Mouse (Mus musculus): ENCODE data around the gene Serp2. TPM values are rescaled to one million over a fixed set of nuclear protein-coding genes. Genes with fewer than 3 reads are reported as not detected.
A peak's percentile ranks its signal among the peaks of the same experiment; 100 is the strongest.

Gene Serp2
- total RNA-seq, 2 experiments from 2014 or later, result not detected

DNA sequence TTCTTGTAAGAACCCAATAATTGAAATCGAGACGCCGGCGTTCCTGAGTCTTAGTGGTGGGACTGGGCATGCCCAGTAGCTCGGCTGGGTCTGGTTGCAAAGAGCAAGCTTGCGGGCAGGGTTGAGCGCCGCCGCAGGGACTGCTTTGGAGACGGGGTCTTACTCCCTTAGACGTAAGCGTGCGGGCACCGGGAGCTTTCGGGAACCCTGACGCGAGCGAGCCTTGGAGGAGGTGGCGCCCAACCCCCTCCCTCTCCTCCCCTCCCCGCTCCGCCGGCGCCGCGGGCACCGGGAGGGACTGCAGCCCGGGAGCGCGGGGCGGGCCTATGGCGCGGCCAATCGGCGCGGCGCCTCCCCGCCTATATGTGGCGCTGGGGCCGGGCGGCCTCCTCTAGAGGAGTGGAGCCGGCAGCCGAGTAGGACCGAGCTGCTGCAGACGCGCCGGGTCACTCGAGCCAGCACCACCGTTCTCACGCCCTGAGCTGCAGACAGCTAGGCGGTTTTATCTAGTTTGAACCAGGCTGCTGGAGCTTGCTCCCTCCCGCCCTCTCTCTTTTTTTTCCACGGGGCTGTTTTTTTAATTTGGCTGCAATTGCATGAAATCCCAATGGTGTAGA lies 52.5 kb downstream of the Serp2 start:
- peak; percentile 86 for ATAC-seq (replicated peaks; ENCODE audit: low FRiP score, poor library complexity, severe bottlenecking)

DNA sequence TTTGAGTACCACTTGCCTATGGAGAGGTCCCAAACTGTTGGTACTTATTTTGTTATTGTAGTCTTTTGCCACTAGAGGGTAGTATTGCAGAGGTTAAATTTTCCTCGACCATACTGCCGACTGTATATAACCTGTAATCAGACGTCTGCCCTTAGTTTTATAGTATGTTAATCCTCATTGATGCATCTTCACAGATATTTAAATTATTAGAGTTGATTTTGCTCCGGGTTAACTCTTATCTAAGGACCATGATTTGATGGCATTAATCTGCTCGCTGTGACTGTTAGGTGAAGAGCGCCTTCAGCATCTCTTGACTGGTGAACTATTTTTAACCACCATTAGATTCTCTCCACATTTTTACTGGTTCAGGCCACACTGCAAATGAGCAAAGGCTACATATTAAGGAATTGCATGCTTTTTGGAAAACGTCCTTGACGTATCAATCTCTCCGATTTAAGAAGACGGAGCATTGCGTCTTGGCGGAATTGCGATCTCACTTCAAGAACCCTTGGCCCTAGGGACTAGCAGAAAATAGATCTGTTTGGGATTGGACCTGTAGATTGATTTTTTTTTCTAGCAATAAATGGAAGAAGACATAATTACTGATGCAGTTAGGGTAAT lies 53.3 kb downstream of the Serp2 start:
- ATAC-seq (replicated peaks; ENCODE audit: low FRiP score, poor library complexity, severe bottlenecking), result peak; percentile 54

DNA sequence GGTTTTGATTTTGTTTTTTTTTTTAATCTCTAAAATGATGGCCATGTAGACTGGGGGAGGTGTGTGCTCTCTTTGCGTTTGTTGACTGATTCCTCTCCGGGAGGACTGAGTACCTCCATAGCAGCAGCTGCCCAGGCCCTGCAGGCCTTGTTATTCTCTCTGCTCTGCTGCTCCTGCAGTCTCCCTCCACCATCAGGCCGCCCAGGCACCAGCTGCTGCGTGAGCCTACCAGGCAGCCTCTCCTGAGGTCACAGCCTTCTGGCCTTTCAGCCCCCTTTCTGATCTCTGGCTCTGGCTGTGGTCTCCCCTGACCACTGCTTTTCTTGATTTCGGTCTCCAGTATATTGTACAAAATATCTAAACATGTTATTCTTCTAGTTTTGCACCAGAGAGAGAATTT lies 56.7 kb downstream of the Serp2 start:
- no peak for ATAC-seq (replicated peaks; ENCODE audit: low FRiP score, poor library complexity, severe bottlenecking)

DNA sequence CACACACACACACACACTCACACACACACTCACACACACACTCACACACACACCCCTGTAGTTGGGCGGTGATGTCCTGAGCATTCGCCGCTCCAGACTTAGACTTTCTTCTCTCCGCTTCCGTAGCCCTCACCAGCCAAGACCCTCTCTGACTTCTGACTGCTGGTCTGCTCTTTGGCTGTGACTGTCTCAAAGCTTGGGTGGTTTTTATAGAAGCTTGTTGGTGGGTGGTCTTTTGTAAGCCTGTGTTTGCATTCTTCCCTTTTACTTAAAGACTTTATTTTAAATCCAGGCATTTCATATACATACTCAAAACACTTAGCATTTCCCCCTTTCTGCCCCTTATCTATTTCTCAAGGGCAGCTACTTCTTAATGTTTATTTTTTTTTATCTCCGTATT lies 57.2 kb downstream of the Serp2 start:
- ATAC-seq (replicated peaks; ENCODE audit: low FRiP score, poor library complexity, severe bottlenecking), result no peak

DNA sequence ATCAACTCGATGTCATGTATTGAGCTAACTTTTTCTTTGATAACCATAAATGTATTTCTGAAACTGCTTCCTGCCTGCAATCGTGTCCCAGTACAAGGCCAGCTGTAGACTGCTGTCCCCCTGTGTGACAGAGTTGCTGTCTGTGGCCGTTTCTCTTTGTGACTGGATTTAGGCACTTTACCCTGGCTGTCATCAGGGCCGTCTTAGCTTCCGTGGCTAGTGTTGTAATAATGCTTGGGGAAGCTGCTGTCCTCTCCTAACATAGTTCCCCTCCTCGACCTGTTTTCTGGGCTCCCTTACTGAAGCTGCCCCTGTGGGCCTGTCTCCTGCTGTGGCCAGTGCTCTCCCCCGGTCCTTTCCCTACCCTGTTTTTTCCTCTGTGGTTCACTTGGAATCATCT lies 58.5 kb downstream of the Serp2 start:
- no peak for ATAC-seq (replicated peaks; ENCODE audit: low FRiP score, poor library complexity, severe bottlenecking)

DNA sequence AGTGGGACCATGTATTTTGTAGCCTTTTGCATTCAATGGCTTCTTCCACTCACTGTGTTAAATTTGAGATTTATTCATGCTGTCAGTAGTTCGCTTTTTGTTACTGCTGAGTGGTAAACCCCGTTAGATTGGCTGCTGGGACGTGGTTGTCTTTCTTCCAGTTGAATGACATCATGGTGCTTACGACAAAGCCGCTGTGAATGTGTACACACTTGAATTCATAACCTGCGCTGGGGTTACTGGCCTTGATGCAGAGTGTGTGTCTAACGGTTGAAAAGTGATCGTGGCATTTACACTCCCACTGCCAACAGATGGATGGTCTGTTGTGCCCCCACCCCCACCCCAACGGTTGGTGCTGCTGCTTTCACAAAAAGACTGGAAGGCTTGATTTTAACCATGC lies 59.5 kb downstream of the Serp2 start:
- no peak for ATAC-seq (replicated peaks; ENCODE audit: low FRiP score, poor library complexity, severe bottlenecking)

DNA sequence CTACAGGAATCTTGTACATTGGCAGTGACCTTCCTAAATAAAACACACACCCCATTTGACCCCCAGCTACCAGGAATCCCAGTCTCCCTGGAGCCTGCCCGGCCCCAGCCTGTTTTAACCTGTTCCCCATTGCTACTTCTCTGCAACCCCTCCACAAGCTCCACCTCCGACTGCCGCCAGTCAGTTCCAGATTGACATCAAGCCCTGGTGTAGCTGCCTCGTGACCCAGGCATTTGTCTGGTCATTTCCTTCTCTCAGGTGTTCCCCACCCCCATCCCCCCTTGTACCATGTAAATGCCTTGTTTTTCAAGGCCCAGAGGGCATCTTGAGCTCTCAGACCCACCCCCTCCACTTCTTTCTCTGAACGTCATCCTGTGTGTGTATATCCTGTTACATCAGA lies 61.7 kb downstream of the Serp2 start:
- no peak for ATAC-seq (replicated peaks; ENCODE audit: low FRiP score, poor library complexity, severe bottlenecking)

DNA sequence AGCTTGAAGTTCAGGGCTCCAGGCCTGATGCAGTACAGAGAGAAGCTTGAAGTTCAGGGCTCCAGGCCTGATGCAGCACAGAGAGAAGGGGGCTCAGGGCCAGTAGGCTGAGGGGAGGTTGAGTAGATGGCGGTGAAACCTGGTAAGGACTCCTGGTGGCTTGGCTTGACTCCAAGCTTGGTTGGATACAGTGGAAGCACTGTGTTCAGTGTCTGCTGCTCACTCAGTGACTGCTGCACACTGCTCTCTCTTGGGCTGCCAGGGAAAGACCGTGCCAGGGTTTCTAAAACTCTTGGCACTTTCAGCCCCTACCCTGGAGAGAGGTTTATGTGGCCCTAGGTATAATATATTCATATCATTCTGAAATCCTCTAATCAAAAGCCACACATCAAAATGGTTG lies 67.6 kb downstream of the Serp2 start:
- 0 out of 2 replicates have a peak, but pooled peaks have one; percentile 26 for ATAC-seq (replicated peaks; ENCODE audit: low FRiP score, poor library complexity, severe bottlenecking)

DNA sequence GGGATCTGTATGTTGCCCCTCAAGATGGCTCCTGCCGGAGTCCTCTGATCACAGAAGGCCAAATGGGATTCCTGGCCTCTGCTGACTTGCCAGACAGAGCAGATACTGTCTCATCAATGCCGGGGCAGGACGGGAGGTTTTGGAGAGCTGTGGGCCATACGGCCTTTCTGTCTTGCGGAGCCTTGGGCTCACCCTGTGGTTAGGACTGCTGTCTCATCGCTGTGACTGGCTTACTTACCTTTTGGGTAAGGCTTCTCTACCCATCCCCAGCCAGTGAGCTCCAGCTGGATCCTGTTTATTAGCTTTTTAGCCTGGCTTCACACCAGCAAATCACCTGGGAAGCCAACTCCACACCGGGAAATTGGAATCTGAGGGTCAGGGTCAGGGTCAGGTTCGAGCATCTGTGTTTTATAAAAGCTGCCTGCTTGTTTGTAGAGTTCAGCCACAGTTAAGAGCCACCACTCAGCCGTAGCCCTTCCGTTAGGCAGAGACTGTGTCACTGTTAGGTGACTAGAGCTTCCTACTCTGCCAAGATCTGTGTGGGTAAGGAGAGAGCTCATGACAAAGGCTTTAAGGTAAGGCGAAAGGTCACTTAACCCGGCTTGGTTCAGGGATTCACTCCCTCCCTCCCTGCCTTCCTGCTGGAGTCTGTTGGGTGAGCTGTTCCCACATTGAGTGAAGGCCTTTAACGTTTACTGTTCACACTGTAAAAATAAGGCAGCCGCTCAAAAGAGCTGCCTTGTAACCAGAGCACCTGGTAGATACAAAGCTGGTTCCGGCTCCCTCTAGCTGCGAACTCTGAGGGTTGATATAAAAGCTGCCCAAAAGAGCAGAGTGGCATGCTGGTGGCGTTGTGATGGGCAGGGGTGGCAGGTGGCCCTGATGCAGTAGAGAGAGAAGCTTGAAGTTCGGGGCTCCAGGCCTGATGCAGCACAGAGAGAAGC lies 68.3 kb downstream of the Serp2 start:
- ATAC-seq (replicated peaks; ENCODE audit: low FRiP score, poor library complexity, severe bottlenecking), result no peak

DNA sequence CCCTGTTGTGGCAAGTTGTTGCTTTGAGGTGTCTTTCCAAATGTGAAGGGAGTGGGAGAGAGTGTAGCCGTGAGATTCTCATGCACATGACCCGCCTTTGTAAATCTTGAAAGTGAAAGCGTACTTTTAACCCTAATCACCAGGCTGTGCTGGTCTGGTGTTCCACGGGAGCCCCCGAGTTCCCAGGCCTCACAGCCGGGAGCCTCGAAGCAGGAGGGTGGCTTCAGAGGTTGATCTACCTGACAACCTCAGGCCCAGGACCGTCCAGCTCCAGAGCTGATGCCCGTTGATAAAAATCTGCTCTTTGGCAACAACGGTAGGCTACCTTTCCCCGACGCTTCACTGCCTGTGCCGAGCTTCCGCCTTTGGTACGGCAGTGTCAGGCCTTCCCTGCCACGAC lies 69.1 kb downstream of the Serp2 start:
- no peak for ATAC-seq (replicated peaks; ENCODE audit: low FRiP score, poor library complexity, severe bottlenecking)

DNA sequence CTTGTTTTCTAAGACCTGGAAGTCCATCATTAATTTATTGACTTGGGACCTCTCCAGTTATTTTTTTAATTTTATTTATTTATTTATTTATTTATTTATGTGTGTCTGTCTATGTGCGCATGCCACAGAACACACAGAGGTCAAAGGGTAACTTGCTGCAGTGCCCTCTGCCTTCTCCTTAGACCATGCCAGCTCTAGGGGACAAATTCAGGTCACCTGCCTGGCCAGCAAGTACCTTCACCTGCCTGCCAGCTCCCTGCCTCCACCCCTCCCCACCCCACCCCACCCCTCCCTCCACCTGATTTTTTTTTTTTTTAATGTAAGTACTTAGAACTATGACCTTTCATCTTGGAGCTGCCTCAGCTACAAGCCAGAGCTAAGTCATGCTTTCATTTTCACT lies 73.0 kb downstream of the Serp2 start:
- ATAC-seq (replicated peaks; ENCODE audit: low FRiP score, poor library complexity, severe bottlenecking), result no peak

Other genes with a start within 250 kb of the Serp2 start
- gene Tsc22d1, start 141.9 kb downstream of the Serp2 start, total RNA-seq (2015; ENCODE audit: low replicate concordance), result 18.4 and 18.6 TPM in 2 replicates
- gene Tsc22d1, start 141.9 kb downstream of the Serp2 start, total RNA-seq (2017; ENCODE audit: low replicate concordance), result 14.4 and 21.5 TPM in 2 replicates

Data from erythroblast, adult 5-6 weeks (primary cell).